Mouse (Mus musculus) embryo, embryonic 11.5 days (tissue): ENCODE measurements around the gene Ilf3.
A peak's percentile ranks its signal among the peaks of the same experiment; 100 is the strongest.

ENCODE experiments used
- DNase-seq: peaks from one replicate; pipeline ENCODE4 v3.0.0-alpha.2; 2012; ENCODE audit warnings: low read depth, low spot score

Gene Ilf3

GRCm38 (mm10) chr9:21340411-21340810 is 27.3 kb upstream of the Ilf3 start:
- no peak for DNase-seq

DNA sequence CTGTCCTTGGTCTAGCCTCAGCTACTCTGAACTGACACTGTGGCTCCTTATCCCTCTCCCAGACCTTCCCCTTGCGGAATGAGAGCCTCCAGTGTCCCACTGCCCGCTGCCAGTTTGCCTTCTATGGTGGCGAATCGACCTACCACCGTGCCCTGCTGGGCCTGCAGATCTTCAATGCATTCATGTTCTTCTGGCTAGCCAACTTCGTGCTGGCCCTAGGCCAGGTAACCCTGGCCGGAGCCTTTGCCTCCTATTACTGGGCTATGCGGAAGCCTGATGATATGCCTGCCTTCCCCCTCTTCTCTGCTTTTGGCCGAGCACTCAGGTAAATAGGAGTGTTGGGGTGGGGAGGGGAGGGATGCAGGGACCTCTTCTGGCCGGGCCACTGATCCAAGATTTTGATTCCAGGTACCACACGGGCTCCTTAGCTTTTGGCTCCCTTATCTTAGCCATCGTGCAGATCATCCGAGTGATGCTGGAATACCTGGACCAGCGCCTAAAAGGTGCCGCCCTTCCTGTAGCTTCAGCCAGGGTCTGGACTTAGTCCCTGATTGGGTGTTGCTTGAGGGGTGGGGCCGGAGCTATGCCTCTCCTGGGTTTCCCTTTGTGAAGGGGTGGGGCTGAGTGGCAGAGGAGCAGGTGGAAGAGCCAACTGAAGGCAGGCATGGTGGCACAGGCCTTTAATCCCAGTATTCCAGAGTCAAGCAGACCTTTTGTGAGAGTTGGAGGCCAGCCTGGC is 20.9 kb upstream of the Ilf3 start:
- no peak for DNase-seq

DNA sequence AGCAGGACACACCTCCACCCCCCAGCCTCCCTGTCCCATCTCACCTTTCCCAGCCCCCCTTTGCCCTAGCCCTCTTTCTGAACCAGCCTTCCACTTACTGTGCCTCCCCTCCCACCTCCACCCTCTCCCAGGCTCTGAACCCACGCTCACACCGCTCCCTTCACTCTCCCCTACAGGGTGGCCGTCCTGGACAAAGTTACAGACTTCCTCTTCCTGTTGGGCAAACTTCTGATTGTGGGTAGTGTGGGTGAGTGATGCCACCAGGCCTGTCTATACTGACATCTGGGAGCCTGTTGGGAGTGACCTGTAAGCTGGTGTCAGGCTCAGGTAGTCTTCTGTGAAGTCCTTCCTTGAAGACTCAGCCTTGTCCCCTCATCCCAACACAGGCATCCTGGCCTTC is 19.5 kb upstream of the Ilf3 start:
- no peak for DNase-seq

DNA sequence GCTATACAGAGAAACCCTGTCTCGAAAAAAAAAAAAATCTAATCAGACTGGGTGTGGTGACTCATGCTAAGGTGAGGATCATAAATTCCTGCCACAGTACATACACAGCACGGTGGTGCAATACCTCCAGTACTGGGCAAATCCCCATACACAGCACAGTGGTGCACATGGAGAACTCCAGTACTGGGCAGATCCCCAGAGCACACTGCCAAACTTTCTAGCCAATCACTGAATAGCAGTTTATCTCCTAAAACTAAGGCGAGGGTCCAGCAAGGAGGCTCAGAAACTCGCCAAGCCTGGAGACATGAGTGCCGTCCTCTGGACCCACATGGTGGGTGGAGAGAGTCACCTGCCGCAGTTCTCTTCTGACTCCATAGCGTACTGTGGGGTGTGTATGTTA is 16.5 kb upstream of the Ilf3 start:
- DNase-seq = no peak

DNA sequence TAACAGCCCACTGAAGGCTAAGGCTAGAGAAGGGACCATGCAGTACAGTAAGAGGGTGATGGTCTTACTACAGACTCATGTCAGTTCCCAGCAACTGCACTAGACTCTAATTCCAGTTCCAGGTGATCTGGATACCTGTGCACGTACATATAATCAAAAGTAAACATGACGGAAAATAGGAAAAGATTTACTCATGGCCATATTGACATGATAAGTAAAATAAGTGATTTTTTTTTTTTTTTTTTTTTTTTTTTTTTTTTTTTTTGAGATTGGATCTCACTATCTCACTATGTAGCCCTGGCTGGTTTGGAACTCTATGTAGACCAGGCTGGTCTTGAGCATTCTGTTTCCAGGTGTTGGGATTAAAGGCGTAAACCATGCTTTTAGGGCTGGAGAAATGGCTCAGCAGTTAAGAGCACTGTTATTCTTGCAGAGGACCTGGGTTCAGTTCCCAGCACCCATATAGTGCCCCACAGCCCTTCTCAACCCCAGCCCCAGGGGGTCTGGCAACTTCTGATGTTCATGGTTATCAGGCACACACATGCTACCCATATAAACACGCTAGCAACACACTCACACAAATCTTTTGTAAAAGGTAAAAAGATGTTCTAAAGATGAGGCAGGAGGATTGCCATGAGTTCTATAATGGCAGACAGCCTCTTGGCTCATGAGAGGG is 15.8 kb upstream of the Ilf3 start:
- no peak for DNase-seq

GRCm38 (mm10) chr9:21352463-21353372 is 15.0 kb upstream of the Ilf3 start:
- no peak for DNase-seq

DNA sequence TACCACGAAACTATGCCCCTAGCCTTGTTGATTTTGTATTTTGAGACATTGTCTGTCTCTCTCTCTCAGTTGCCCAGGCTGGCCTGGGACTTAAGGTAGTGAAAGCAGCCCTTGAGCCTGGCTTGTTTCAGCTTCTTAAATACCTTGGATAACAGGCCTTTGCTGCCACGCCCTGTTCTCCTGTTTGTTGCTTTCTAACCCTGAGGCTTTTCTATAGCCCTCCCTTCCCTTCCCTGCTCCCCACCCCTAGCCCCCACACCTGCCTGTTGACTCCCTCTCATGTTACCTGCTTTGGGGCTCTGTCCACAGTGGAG is 14.3 kb upstream of the Ilf3 start:
- DNase-seq = no peak

- no peak for DNase-seq
These were observed 12.9 kb upstream of the Ilf3 start for GRCm38 (mm10) chr9:21354796-21355195.

- DNase-seq = peak; percentile 71
These were observed 10.5 kb upstream of the Ilf3 start for GRCm38 (mm10) chr9:21356981-21357718.

GRCm38 (mm10) chr9:21366541-21367220 is 990 bp upstream of the Ilf3 start:
- DNase-seq = peak; percentile 36

GRCm38 (mm10) chr9:21368131-21368584 is 487 bp downstream of the Ilf3 start:
- peak; percentile 72 for DNase-seq

DNA sequence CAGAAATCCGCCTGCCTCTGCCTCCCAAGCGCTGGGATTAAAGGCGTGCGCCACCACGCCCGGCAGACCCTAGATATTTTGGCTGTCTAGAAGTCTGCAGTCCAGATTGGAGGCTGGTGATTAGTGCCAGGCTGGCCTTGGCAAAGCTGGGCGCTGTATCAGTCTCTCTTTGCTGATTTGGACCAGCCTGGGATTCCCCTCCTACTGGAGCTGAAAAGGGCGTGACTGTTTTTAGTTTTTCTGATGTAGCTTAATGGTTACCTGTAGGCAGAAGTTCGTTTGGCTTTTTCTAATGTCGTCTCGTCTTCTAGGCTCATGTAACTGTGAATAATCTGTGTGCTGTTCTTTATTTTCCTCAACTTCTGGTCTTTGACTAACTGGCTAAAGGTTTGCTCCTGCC is 1.4 kb downstream of the Ilf3 start:
- DNase-seq = no peak

DNA sequence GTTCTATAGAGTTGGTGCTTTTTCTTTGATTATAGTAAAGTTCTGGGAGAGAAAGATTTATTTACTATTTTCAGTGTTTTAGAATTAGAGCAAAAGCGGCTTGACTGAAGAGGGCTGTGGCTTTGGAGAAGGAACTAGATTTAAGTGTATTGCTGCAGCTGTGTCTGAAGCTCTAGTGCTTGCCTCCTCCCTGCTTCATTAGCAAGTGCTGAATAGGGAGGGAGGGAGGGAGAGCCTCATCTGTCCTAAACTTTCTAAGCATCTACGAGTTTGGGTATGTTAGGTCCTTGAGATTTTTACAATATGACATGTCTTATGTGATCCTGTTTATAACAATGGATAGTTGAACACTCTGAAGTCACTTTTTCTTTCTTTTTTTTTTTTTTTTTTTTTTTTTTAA is 3.2 kb downstream of the Ilf3 start:
- no peak for DNase-seq

DNA sequence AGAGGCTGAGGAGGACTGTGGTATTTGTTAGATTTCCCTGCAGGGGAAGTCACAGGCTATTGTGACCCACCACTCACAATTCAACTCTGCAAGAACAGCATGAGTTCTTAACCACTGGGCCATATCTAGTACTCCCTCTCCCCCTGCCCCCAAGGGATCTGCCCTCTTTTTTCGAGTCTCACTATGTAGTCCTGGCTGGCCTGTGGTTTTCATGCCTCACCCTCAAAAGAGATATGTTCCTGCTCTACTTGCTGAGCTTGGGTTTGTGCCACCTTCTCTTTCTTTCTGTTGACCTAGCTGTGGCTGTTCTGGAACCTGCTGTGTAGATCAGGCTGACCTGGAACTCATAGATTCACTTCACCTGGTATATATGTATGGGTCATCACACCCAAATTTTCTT is 4.8 kb downstream of the Ilf3 start:
- DNase-seq = no peak

DNA sequence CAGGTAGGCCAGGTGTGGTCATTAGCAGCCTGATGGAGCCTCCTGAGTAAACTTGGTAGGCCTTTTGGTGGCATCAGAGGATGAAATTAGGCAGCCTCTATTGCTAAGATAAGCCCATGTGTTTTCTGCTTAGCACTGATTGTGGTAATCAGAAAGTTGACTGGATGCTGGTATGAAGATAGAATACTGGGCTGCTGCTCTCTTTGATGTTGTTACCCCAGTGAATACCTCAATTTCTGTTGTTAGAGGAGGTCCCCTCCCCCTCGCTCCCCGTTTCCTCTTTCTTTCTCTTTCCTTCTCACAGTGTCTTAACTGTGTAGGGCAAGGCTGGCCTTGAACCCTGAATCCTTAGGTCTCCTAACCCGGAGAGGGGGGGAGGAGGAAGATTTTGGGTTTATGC is 11.5 kb downstream of the Ilf3 start:
- DNase-seq = no peak

GRCm38 (mm10) chr9:21380868-21381267 is 13.2 kb downstream of the Ilf3 start:
- DNase-seq = no peak

- no peak for DNase-seq
These were observed 16.3 kb downstream of the Ilf3 start for GRCm38 (mm10) chr9:21383966-21384365.

DNA sequence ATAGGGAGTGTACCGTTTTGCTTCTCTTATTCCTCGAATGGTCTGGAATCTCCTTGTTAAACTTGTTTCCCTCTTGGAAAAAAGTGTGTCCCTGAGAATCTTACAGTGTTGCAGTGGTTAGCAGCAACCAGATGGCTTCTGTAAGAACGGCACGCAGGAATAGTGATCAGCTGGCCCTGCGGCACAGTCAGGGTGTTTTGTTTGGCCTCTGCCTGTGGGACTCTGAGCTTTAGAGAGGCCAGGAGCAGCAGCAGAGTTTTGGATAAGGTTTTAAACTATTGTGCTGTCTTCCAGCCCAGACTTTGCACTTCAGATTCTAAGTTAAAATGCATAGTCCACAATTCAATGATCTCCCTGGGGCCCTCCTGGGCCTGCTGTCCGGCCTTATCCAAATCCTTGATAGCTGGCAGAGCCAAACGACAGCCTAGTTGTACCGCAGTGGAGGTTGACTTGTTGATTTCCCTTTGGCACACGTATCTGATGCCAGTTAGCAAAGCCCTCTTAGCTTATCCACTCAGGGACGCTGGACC is 25.0 kb downstream of the Ilf3 start:
- no peak for DNase-seq

- no peak for DNase-seq
These were observed 28.0 kb downstream of the Ilf3 start for GRCm38 (mm10) chr9:21395692-21396091.

DNA sequence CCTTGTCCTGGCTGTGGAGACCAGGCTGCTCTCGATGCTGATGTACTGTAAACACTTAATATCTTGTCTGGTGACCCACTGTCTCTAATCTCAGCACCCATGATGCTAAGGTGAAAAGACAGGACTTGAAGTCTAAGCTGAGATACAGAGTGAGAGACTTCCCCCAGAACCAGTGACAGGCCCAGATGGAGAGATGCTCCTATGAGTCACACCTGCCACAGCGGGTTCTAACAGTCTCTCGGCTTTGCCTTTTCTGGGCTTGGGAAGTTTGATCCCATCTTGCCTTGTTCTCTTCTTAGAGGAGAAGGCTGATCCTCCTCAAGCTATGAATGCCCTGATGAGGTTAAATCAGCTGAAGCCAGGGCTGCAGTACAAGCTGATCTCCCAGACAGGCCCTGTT is 29.5 kb downstream of the Ilf3 start:
- DNase-seq = no peak

DNA sequence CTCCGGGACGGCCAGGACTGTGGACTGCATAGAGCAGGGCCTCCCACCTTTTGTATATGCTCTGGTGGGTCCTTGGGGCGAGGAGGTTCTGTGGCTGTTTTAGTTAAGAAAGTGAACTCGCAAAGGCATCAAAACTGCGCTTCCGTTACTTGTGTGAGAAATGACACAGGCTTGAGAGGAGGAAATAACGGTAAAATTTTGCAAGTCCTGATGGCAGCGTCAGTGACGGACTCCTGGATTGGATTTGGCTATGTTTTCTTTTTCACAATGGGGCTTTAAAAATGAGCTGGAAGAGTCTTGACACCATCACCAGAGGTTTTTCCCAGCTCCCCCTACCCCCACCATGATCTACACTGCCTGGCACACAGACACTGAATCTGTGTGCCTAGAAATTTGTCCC is 33.4 kb downstream of the Ilf3 start:
- no peak for DNase-seq
